Mouse (Mus musculus) frontal cortex, adult 2 months (tissue): ENCODE results near the gene Eif2b1. TPM values are rescaled to one million over a fixed set of nuclear protein-coding genes. Genes with fewer than 3 reads are reported as not detected.

Source experiments
- polyA plus RNA-seq: library from polyadenylated mRNA; depleted of rRNA; stranded (reverse); fragments of >200 nt; gene quantifications from 2 replicates; pipeline ENCODE4 v1.2.3, GENCODE M21; 2012; rRNA removed

Gene Eif2b1
- polyA plus RNA-seq, 1 experiment: 31.1 TPM

Other genes with a start within 250 kb of the Eif2b1 start
- gene Cdk2ap1, start 216.0 kb downstream of the Eif2b1 start, polyA plus RNA-seq: 182 and 239 TPM in 2 replicates
- gene Sbno1, start 153.1 kb downstream of the Eif2b1 start, polyA plus RNA-seq: 57.7 and 59.5 TPM in 2 replicates
- gene Kmt5a, start 139.2 kb downstream of the Eif2b1 start, polyA plus RNA-seq: 41.8 and 54.3 TPM in 2 replicates
- gene Rilpl2, start 100.8 kb downstream of the Eif2b1 start, polyA plus RNA-seq: 24.5 and 25.9 TPM in 2 replicates
- 9.6 and 11.8 TPM in 2 replicates for gene Snrnp35, start 96.0 kb downstream of the Eif2b1 start, polyA plus RNA-seq
- gene Rilpl1, start 47.7 kb downstream of the Eif2b1 start, polyA plus RNA-seq: 44.7 and 51.7 TPM in 2 replicates
- 108 and 133 TPM in 2 replicates for gene Tmed2, start 38.4 kb downstream of the Eif2b1 start, polyA plus RNA-seq
- gene Ddx55, start 26.3 kb downstream of the Eif2b1 start, polyA plus RNA-seq: 38.2 and 38.3 TPM in 2 replicates
- gene Gtf2h3, start within 50 bp of the Eif2b1 start, polyA plus RNA-seq: 50.6 and 56.4 TPM in 2 replicates
- gene Atp6v0a2, start 49.4 kb upstream of the Eif2b1 start, polyA plus RNA-seq: 41.7 and 44.4 TPM in 2 replicates
- gene Dnah10, start 146.0 kb upstream of the Eif2b1 start, polyA plus RNA-seq: 0.26 and 0.38 TPM in 2 replicates